Mouse (Mus musculus): Measurements from ENCODE around the gene Dhx9.
"Not testable (repeated sequence)": the region's sequence is repeated elsewhere in the genome, so short reads cannot be mapped to it uniquely, and the experiment has no call there.

The Dhx9 gene

GRCm38 (mm10) chr1:153416271-153416832 is 71.1 kb downstream of the Dhx9 start:
- DNase-seq, result not testable (repeated sequence)

- DNase-seq, result not testable (repeated sequence)
These were observed 71.7 kb downstream of the Dhx9 start for GRCm38 (mm10) chr1:153415742-153416141.

- no peak for DNase-seq
These were observed 72.5 kb downstream of the Dhx9 start for GRCm38 (mm10) chr1:153414962-153415361.

DNA sequence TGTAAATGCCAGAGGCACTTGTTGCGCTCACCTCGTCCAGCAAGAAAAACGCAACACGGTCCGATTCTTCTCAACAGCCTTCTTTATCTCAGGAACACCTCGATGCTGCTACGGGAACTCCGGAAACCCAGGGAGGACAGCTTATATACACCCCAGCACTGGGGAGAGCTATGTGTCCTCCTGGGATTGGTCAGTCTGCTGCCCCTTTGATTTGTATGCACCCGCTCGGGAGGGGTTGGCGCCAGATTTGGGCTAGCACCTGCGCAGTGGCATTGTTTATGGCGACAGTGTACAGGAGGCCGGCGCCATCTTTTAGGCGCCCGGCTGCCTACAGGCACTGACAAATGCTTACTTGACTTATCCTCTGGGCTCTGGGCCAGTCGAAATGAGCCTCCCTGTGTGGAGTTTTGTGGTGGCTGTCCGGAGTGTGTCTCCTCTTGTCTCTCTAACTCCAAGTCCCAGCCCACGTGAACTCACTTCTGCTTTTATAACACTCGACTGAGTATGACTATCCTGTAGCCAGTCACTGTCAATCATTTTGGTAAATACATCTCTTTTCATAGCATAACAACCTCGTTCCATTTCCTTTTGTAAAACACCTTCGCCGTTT is 73.2 kb downstream of the Dhx9 start:
- peak; percentile 43 for DNase-seq

DNA sequence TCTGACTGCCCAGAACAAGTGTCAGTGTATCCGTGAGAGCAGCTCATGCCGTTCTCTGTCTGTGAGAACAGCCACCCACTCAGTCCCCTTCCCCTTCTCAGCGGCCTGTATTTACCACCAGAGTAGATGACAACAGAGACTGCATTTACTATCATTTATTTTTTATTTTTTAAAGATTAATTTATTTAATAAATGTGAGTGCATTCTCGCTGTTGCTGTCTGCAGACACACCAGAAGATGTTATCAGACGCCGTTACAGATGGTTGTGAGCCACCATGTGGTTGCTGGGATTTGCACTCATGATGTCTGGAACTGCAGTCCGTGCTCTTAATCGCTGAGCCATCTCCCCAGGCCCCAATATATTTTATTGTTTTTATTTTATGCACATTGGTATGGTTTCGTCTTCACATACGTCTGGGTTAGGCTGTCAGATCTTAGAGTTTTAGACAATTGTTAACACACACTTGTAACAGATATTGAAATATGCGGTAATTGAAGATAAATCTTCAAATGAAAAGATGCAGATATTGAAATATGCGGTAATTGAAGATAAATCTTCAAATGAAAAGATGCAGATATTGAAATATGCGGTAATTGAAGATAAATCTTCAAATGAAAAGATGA is 74.0 kb downstream of the Dhx9 start:
- DNase-seq, result peak; percentile 10

DNA sequence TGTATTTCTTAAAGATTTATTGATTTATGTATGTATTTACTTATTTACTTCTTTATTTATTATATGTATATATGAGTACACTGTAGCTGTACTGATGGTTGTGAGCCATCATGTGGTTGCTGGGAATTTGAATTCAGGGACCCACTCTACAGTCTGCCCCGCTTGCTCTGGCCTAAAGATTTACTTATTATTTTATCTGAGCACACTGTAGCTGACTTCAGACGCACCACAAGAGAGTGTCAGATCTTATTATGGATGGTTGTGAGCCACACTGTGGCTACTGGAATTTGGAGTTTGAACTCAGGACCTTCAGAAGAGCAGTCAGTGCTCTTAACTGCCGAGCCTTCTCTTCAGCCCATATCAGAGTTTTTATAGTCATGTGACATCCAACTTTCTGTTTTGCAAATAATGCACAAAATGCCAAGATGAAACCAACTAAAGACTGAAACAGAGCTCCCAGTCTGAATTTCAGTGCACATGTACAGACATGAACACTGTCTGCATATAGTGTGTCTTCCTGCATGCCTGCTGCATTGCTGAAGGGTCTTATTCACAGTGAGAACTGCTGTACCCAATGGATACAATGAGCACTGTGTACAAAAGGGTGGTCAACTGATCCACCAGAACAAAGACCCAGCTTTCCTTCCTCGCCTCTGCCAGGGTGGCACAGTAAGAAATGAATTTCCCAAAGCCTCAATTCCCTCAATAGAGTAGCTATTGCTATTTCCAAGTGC is 74.6 kb downstream of the Dhx9 start:
- not testable (repeated sequence) for DNase-seq

GRCm38 (mm10) chr1:153411723-153412122 is 75.7 kb downstream of the Dhx9 start:
- DNase-seq, result no peak

GRCm38 (mm10) chr1:153410915-153411314 is 76.5 kb downstream of the Dhx9 start:
- DNase-seq, result not testable (repeated sequence)

GRCm38 (mm10) chr1:153408296-153408695 is 79.2 kb downstream of the Dhx9 start:
- not testable (repeated sequence) for DNase-seq

DNA sequence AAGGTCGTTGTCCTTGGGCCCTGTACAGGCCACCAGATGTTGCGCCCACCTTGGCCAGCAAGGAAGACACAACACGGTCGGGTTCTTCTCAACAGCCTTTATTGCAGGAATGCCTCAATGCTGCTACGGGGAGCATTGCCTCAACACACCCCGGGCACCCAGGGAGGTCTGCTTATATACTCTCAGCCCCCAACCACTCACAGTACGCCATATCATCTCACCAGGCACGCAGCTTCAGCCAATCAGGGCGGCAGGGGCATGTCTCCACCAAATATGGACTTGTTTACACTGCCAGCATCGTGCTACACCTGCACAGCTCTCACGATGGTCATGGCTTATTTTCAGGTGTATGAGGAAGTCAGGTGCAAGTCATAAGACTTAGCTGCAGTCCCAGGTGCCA is 79.8 kb downstream of the Dhx9 start:
- DNase-seq, result not testable (repeated sequence)

Data from cerebellum, adult 11-12 months (tissue).